Mouse (Mus musculus) heart, postnatal 0 days (tissue): ENCODE measurements around the gene Ypel2. TPM values are rescaled to one million over a fixed set of nuclear protein-coding genes. Genes with fewer than 3 reads are reported as not detected.

Experiments used
- ATAC-seq: fragments of 200-750 bp; cut with Nextera tagmentation; 2 replicates; pipeline ENCODE4 v1.8.0; 2017; ENCODE audit warnings: low read depth, moderate number of reproducible peaks, moderate library complexity; ENCODE audit not compliant: insufficient read depth
- DNase-seq: peaks from one replicate; pipeline ENCODE4 v3.0.0-alpha.2; 2016; ENCODE audit warnings: low spot score
- H3K27ac ChIP-seq: fragments of 300-500 bp; sonication (generic); 2 replicates; pipeline ENCODE4 v1.5.1; 2014; ENCODE audit warnings: low read depth, mild to moderate bottlenecking
- H3K27me3 ChIP-seq: fragments of 300-500 bp; sonication (generic); 2 replicates; pipeline ENCODE4 v1.6.1; 2014; ENCODE audit warnings: low read length, mixed read lengths; ENCODE audit not compliant: control insufficient read depth, insufficient read depth
- H3K36me3 ChIP-seq: fragments of 300-500 bp; sonication (generic); replicated peaks from 2 replicates; pipeline ENCODE4 v1.6.1; 2014; ENCODE audit warnings: low read length, mixed read lengths; ENCODE audit not compliant: control insufficient read depth, insufficient read depth
- H3K4me1 ChIP-seq: fragments of 300-500 bp; sonication (generic); 2 replicates; pipeline ENCODE4 v1.6.1; 2014; ENCODE audit warnings: antibody characterized with exemption; ENCODE audit not compliant: control insufficient read depth, insufficient read depth
- H3K4me2 ChIP-seq: fragments of 300-500 bp; sonication (generic); 2 replicates; pipeline ENCODE4 v1.6.1; 2014; ENCODE audit warnings: low read depth, mild to moderate bottlenecking, low read length, moderate library complexity
- H3K4me3 ChIP-seq: fragments of 300-500 bp; sonication (generic); 2 replicates; pipeline ENCODE4 v1.5.1; 2014; ENCODE audit warnings: low read depth, low read length
- H3K9ac ChIP-seq: fragments of 300-500 bp; sonication (generic); replicated peaks from 2 replicates; pipeline ENCODE4 v1.6.1; 2014; ENCODE audit warnings: low read depth, low read length, mixed read lengths
- H3K9me3 ChIP-seq: fragments of 300-500 bp; sonication (generic); replicated peaks from 2 replicates; pipeline ENCODE4 v1.6.1; 2016; ENCODE audit warnings: low read length; ENCODE audit not compliant: control insufficient read depth
- CTCF ChIP-seq: IDR thresholded peaks from 2 replicates; pipeline ENCODE4 v1.5.1; 2016; ENCODE audit warnings: antibody characterized with exemption, control low read depth, low read depth
- EP300 ChIP-seq: IDR thresholded peaks from 2 replicates; pipeline ENCODE4 v1.6.1; 2016; ENCODE audit warnings: antibody characterized with exemption, low read depth
- WGBS: fragments of 180-500 bp; shearing (Covaris S2); extraction: QIAGEN DNeasy Blood & Tissue Kit; methylation state at CpG from one replicate; pipeline ENCODE4 v1.1.7; 2014; 5-methylcytosine and 5-hydroxymethylcytosine counted together
- polyA plus RNA-seq: library from polyadenylated mRNA; unstranded; fragments of >200 nt; fragmentation: Nextera tagmentation; extraction: Ambion mirVana; gene quantifications from 2 replicates; pipeline ENCODE4 v1.2.1, GENCODE M21; 2015
- total RNA-seq: library from RNA; depleted of rRNA; stranded (reverse); fragments of >200 nt; gene quantifications from 2 replicates; pipeline ENCODE4 v1.2.3, GENCODE M21; 2014; ENCODE audit warnings: low replicate concordance

Gene Ypel2
- total and polyA plus RNA-seq, 2 experiments from 2014 or later, result 16.1 to 16.3 TPM

- no peaks in the 10 kb centered on the region for H3K27me3 ChIP-seq
- H3K4me3 ChIP-seq, result no peak overlapping the region
- no peak overlapping the region for H3K27ac ChIP-seq
- H3K9ac ChIP-seq, result no peak overlapping the region
- TF ChIP-seq EP300, result no peak
- no peak for TF ChIP-seq CTCF
- ATAC-seq, result no peak
- no peak for DNase-seq
- 74% methylated on average over 4 of the region's 4 CpGs for WGBS
- H3K4me2 ChIP-seq, result no peak overlapping the region
- H3K4me1 ChIP-seq, result no peaks in the 10 kb centered on the region
- no peaks in the 10 kb centered on the region for H3K36me3 ChIP-seq
- H3K9me3 ChIP-seq, result no peaks in the 10 kb centered on the region
Observed at GRCm38 (mm10) chr11:86910244-86910643, 83.3 kb downstream of the Ypel2 start.

- no peaks in the 10 kb centered on the region for H3K36me3 ChIP-seq
- no peak overlapping the region for H3K9ac ChIP-seq
- H3K4me3 ChIP-seq, result no peak overlapping the region
- H3K27ac ChIP-seq, result no peak overlapping the region
- H3K9me3 ChIP-seq, result no peaks in the 10 kb centered on the region
- no peak overlapping the region for H3K4me2 ChIP-seq
- ATAC-seq, result no peak
- H3K4me1 ChIP-seq, result no peaks in the 10 kb centered on the region
- 76% methylated on average over 6 of the region's 6 CpGs for WGBS
- no peak for DNase-seq
- no peaks in the 10 kb centered on the region for H3K27me3 ChIP-seq
- TF ChIP-seq EP300 (no peak), CTCF (no peak)
Observed at GRCm38 (mm10) chr11:86909028-86909427, 84.5 kb downstream of the Ypel2 start.

GRCm38 (mm10) chr11:86907889-86908590 is 85.5 kb downstream of the Ypel2 start:
- TF ChIP-seq EP300 (no peak), CTCF (no peak)
- Histone ChIP-seq H3K4me3 (no peak overlapping the region), H3K9me3 (no peaks in the 10 kb centered on the region), H3K36me3 (no peaks in the 10 kb centered on the region), H3K27ac (no peak overlapping the region), H3K4me1 (no peaks in the 10 kb centered on the region), H3K27me3 (no peaks in the 10 kb centered on the region), H3K4me2 (no peak overlapping the region), H3K9ac (no peak overlapping the region)
- DNase-seq (no peak), ATAC-seq (no peak)
- WGBS, result 67% methylated on average over 5 of the region's 5 CpGs

GRCm38 (mm10) chr11:86906767-86907662 is 86.5 kb downstream of the Ypel2 start:
- Histone ChIP-seq H3K4me3 (no peak overlapping the region), H3K9me3 (no peaks in the 10 kb centered on the region), H3K27me3 (no peaks in the 10 kb centered on the region), H3K36me3 (no peaks in the 10 kb centered on the region), H3K4me1 (no peaks in the 10 kb centered on the region), H3K27ac (no peak overlapping the region), H3K4me2 (no peak overlapping the region), H3K9ac (no peak overlapping the region)
- WGBS, result 82% methylated on average over 11 of the region's 11 CpGs
- DNase-seq (no peak), ATAC-seq (no peak)
- TF ChIP-seq EP300 (no peak), CTCF (no peak)

- no peaks in the 10 kb centered on the region for H3K4me1 ChIP-seq
- H3K4me3 ChIP-seq, result no peak overlapping the region
- TF ChIP-seq EP300, result no peak
- TF ChIP-seq CTCF, result no peak
- no peak for ATAC-seq
- no peak for DNase-seq
- H3K27ac ChIP-seq, result no peak overlapping the region
- H3K36me3 ChIP-seq, result no peaks in the 10 kb centered on the region
- 98% methylated on average over 6 of the region's 6 CpGs for WGBS
- no peak overlapping the region for H3K9ac ChIP-seq
- H3K9me3 ChIP-seq, result no peaks in the 10 kb centered on the region
- no peak overlapping the region for H3K4me2 ChIP-seq
- no peaks in the 10 kb centered on the region for H3K27me3 ChIP-seq
Observed at GRCm38 (mm10) chr11:86906257-86906656, 87.2 kb downstream of the Ypel2 start.
